Mouse (Mus musculus) T-helper 2 cell (primary cell): Measurements from ENCODE around the gene Zfhx3.

Experiments used
- in situ Hi-C: fragments of 300-600 bp; cut with MboI, MseI; formaldehyde crosslinking; loops from one replicate; pipeline ENCODE4 v1.15.1; 2025; ENCODE audit warnings: high pct_unique_total_duplicates

Zfhx3 gene

DNA sequence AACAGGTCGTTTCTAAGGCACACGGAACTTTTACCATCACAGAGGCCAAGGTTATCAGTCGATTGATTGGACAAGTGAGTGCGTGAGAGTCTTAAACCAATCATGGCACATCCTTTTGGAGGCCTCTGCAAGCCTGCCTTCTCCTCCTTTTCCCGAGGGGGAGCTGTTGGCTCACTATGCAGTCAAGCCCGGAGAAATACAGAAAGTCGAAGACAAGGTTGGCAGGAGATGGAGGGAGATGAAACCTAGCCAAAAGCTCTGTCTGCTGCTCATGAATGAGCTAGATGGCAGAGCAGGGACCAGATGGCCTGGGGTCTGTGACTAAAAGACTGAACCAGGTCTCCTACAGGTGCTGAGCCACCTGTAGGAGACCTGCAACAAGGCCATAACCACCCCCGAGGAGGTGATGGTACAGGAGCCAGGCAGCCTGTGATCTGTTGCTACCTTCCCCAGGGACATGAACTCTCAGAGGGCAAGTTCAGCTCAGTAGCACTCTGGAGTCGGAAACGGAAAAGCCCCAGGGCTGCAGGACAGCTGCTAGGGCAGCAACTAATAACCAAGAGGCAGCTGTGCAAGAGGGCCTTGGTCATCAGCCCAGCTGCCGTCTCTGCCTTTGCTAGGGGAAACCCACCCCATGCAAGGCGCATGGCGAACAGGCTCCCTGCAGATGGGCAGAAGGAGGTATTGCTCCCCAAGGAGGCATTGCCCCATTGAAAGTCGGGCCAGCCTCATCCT, 848.3 kb downstream of the Zfhx3 start:
- in situ Hi-C loops: loop anchor here (10.0 kb wide), 1 partner anchor 1534 kb away; no protein-coding TSS in a partner anchor

DNA sequence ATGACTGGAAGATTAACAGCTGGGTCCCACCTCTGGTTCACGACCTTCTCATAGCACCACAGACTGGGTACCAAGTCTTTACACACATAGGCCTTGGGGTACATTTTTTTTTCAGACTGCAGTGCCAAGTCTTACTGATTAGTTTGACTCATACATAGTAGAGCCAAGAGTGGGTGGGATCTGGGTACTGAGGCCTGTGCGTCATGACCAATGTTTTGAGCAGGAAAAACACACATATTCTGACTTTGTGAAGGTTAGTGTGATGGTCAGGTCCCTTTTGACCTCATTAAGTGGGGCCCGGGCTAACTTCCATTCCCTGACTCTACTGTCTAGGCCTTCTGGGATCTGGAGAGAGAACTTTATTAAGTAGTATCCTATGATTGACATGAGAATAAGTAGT, 853.6 kb downstream of the Zfhx3 start:
- in situ Hi-C loops: loop anchor here (10.0 kb wide), 1 partner anchor 1529 kb away; no protein-coding TSS in a partner anchor

DNA sequence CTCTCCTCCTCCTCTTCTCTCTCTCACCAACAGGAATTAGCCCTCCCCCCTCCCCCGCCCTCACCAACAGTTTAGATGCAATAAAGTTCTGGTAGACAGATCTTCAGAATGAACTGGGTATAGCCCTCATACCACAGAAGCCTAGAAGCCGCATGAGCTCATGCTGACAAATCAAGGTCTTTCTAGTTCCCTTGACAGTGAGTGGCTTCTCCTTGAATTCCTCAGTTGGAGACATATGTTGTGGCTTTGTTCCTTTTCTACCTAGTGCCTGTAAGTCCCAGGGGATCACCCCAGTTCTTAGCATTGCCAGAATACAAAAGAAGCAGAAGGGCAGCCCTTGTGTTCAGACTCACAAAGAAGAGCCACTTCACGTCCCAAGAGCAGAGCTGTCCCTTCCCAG, 854.4 kb downstream of the Zfhx3 start:
- in situ Hi-C loops: loop anchor here (10.0 kb wide), 1 partner anchor 1528 kb away; no protein-coding TSS in a partner anchor

DNA sequence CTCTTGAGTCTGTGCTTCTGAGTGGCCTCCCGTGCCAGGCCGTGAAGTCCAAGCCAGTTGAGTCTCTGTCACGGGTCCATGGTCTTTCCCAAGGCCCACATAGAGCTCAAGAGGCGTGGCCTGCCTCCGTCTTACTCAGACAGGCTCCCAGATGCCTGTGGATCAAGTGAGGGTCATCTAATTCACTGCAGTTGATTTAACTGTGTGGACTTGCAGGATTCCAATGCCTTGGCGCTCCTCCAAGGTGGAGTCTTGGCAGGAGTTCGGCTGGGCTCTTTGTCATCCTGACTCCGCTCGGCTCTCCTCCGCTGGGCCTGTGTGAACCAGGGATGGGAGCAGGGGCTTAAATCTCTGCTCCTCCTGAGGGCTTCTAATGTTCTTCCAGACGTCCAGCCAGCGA, 855.6 kb downstream of the Zfhx3 start:
- in situ Hi-C loops: loop anchor here (10.0 kb wide), 1 partner anchor 1527 kb away; no protein-coding TSS in a partner anchor

DNA sequence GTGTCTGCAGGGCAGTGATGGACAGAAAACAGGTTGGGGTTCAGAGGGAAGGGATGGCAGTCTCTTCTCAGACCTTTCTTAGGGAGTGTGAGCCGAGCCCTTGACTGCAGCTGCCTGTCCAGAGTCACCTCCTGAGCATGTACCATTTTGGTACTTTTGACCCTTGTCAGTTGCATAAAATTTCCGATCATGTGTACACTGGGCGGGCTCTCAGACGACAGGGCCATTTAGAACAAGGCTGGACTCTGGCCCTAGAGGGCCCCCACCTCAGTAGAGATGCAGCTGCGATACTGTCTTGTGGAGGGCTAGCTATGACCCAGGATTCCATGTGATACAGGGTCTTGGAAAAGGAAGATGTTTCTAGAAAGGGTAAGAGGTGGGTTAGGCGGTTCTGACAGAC, 856.8 kb downstream of the Zfhx3 start:
- in situ Hi-C loops: loop anchor here (10.0 kb wide), 1 partner anchor 1526 kb away; no protein-coding TSS in a partner anchor

DNA sequence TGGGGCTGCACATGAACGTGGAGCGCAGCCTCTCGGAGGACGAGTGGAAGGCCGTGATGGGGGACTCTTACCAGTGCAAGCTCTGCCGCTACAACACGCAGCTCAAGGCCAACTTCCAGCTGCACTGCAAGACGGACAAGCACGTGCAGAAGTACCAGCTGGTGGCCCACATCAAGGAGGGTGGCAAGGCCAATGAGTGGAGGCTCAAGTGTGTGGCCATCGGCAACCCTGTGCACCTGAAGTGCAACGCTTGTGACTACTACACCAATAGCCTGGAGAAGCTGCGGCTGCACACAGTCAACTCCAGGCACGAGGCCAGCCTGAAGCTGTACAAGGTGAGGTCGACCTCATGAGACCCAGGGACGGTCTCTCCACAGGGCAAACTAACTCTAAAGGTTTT, 857.9 kb downstream of the Zfhx3 start:
- in situ Hi-C loops: no loop called here

DNA sequence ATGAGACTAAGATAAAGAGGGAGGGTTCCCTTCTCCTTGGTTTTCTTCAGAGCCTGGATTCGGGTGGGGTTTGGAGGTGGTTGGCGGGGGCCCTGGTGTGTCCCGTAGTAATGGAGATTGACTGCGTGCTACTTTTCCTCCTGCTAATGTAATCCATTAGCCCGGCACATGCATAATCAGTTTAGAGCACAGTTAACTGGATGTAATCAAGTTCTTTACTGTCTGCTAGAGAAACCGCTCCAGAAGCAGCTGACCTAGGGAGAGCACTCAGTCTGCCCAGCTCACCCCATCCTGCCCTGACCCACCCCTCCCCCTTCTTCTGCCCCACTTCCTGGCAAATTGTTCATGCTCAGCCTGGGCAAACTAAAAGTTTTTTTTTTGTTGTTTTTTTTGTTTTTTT, 860.6 kb downstream of the Zfhx3 start:
- in situ Hi-C loops: no loop called here

DNA sequence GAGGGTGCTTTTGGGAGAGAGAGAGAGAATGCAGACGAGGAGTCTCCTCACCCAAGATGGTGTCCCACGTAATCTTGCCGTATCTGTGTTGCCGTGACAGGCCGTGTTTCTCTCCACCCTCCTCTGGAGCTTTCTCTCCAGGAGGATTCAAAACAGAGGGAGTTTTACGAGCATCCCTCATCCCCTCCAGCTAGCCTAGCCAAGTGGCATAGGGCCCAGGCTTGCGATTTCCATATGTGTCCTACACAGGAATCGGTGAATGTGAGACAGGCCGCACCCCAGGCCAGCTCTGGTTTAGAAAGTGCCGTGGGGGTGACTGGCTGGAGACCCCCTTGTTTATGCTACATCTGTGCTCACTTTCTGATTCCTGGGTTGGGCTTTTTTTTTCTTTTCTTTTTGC, 869.2 kb downstream of the Zfhx3 start:
- in situ Hi-C loops: no loop called here

DNA sequence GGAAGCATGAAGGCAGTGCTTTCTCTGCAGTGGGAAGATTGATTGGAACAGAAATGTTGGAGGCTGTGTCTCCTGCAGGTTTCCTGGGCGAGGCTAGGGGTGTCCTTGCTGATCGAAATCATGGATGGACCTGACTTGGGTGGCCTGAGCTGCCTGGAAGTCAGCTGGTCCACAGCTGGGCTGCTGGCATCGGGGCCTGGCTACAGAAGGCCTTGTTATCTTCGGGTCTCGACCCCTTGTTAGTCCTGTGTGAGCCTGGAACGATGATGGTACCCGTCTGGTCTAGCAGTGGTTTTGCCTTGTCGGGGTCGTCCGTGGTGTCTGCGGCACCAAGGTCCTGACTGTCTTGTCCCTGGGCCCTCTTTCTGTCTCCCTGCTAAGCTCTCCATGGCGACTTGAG, 870.9 kb downstream of the Zfhx3 start:
- in situ Hi-C loops: no loop called here

DNA sequence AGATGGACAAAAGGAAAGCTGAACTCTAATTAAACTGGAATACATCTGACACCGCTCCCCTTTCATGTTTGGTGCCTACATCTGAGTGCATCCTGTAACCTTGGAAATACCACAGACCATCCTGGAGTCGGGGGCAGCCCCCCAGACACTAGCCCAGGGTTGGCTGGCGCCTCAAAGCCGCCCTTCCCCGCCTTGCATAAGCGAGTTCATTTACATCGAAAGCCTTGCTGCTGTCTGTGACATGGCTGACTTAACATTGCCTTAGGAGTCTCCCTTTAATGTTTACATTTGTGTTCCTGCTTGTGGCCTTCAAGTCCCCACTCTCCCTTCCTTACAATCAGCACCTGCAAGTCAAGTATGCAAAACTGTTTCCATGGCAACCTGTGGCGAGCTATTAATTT, 876.8 kb downstream of the Zfhx3 start:
- in situ Hi-C loops: no loop called here

DNA sequence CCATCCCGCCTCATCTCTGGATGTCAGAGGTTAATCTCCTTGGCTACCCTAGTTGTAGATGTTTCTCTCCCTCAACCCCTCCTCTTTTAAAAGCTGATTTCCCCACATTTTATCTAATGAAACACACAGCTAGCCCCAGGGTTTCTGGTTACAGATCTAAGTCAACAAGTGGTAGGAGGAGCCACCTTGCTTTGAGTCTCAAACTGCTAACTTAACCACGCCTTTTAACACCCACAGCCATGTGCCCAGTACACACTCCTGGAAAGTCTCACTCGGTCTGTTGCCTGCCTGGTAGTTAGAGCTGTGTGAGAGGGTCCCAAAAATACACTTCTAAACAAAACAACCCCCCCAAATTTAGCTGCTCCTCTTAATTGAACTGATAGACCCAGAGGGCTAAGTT, 877.4 kb downstream of the Zfhx3 start:
- in situ Hi-C loops: no loop called here

DNA sequence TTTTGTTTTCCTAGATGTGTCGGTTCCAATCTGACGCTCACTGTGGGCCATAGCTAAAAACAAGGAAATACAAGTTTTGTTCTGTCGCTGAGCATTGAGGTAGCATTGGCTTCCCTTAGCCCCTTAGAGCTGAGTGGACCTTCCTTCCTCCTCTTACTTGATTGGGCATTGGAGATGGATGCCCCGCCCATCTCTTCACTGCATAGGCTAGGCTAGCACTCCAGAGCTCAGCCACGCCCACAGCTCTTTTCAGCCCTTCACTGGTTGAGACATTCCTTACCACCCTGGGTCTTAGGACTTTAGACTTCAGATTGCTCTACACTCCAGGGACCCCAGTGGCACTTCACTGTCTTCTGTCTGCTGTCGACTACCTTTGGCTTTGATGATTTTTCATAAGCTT, 878.2 kb downstream of the Zfhx3 start:
- in situ Hi-C loops: no loop called here

DNA sequence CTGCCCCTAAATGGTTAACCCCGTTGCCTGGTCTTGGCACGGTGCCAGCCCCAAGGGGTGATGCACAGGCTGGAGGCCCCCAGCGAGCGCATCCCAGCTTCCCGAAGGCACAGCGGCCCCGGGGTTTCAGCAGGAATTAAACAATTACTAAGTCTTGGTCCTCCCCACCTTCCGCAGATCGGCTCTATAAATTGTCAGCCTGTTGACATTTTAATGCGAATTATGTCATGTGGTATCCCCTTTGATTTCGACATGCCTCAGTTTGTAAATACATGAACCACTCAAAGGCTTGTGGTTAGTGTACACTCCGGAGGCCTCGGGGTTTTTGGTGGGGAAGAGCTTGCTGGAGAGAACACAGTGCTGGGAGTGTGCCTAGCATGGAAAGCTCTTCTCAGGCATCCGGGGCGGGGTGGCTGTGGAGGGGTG, 880.4 kb downstream of the Zfhx3 start:
- in situ Hi-C loops: no loop called here

DNA sequence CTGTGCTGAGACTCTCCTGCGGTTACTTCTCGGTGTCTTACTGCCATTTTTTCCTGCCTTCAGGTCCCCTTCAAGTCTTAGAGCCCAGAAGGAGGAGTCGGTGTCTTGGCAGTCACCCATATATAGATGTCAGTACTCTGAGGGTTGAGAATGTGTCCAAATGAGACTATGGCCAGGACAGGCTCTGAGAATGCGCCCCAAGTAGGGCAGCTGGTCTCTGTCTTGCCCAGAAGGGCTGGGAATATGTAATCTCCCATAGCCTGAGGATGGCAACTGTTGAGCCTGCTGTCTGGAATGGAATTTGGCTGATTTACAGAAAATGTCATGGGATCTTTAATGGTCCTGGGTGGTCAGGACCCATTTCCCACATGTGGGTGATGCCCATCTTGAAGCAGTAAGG, 881.6 kb downstream of the Zfhx3 start:
- in situ Hi-C loops: no loop called here

DNA sequence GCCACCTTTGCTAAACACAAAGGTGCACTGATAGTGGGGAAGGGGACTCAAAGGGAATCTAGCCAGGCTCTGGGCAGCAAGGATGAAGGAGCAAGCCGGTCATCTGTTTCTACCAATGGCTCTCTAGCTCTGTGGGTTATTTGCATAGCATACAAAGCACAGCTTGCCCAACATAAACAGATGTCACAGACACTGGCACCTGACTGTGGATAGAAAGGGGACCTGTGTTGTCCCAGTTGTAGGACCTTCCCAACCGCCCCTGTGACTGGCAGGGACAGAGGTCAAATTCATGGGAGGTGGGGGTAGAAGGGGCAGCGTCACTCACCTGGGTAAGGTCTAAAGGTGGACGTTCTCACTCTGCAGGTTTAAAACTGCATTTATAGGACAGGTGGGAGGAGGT, 884.0 kb downstream of the Zfhx3 start:
- in situ Hi-C loops: no loop called here

DNA sequence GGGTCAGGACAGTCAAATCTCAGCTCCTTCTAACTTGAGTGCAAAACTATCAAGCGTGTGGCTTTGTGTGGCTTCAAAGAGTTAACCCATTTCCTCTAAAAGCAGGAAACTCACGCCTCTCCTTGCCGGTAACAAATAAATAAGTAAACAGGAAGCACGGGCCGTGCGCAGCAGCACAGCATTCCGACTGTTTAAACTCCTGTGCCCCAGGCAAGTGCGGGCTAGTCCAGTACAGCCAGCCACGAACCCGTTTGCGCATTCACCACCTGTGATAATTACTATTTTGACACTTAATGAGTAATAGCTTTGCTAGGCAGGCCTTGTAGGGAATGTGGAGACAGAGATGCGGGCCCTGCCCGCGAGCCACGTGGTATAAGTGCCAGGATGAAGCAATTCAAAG, 885.0 kb downstream of the Zfhx3 start:
- in situ Hi-C loops: no loop called here

DNA sequence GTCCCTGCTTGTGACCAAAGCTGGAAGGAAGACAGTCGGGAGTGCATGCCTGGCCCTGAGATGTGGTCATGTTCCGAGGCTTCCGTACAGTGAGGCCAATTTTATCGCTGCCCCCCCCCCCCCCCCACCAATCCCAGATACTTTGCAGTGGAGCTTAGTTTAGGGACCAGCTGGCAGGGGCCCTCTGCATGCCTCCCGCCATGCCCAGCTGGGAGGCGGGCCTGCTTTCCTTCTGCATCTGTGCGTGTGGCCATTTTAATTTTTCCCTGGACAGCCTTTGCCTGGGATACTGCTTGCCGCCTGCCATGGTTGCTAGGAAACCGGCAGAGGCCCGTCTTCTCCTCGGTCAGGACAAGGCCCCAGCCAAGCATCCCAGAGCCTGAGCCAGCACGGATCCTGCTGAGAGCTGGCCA, 886.9 kb downstream of the Zfhx3 start:
- in situ Hi-C loops: no loop called here

DNA sequence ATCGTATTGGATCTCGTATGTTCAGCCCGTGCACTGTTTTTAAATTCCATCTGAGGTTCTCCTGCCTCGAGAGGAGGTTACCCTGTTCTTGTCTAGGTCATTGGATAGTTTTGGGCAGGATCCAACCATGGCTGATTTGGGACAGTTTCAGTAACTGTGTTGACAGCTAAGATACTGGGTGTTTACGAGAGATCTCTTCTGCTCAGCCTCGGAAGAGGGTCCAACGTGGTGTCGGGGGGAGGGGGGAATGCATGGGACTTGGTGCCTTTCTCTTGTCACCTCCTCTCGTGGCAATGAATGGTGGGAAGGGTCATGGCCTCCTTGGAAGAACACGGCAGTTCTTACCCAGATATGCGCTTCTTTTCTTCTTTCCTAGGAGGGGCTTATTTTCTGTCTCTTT, 892.7 kb downstream of the Zfhx3 start:
- in situ Hi-C loops: no loop called here

DNA sequence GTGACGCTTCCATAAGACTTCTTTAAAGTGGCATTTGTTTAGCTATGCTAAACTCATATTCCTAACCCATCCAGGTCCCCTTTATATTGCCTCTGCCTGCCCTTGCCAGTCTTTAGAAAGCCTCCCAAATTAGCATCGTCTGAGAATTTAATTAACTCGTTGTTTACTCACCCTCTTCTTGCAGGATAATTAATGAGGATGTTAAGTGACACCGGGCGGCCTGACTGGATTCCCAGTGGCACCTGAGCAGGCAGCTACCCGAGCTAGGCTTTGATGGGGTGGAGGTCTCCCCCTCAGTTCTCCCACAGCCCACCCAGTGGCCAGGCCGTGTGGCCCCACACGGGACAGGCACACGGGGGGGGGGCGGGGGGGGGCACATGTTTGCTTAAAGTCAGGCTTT, 895.3 kb downstream of the Zfhx3 start:
- in situ Hi-C loops: no loop called here

DNA sequence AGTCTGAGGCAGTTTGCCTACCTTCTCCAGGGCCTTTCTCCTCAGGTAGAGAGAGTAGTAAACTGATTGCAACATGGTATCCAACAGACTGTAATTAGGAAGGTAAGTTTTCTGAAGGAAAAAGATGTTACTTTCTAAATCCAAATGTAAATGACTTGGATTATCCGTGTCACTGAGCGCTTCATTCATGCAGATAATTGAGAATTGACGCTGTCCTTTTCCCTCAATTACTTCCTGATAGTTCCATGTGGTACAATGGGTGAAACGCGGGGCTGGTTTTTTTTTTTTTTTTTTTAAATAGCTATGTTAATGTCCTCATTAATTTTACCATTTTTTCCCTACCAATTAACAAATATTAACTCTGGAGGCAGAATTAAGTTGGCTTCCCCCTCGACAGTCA, 896.3 kb downstream of the Zfhx3 start:
- in situ Hi-C loops: no loop called here

DNA sequence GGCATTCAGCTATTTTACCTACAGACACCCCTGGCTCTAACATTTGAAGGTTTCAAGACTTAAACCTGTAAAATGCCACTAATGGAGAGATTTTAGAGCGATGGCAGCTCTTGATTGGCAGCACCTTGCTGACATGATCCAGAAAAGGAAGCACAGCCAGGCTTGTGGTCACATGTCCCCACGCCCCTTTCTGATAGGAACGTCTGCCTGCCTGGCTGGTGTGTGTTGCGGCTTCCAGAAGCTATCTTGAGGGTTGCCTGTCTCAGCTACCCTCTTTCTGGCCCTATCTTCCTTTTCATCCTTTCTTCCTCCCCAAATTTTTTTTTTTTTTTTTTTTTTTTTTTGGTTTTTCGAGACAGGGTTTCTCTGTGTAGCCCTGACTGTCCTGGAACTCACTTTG, 899.9 kb downstream of the Zfhx3 start:
- in situ Hi-C loops: no loop called here

DNA sequence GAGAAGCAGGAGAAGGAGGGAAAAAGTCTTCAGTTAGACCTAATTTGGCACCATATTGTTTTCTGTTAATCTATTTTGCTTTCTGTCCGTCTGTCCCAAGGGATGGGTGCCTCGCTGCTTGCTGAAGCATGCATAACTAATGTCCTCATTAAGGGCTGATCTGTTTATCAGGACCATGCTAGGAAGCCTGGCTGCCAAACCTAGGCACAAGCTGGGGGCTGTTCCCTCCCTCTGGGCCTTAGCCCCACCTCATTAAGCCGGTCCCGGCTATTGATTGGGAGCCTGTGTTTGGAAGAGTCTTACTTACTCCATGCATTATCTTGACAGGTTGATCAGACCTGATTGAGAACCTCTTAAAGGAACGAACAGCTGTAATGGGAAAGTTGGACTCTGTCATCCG, 903.7 kb downstream of the Zfhx3 start:
- in situ Hi-C loops: no loop called here

DNA sequence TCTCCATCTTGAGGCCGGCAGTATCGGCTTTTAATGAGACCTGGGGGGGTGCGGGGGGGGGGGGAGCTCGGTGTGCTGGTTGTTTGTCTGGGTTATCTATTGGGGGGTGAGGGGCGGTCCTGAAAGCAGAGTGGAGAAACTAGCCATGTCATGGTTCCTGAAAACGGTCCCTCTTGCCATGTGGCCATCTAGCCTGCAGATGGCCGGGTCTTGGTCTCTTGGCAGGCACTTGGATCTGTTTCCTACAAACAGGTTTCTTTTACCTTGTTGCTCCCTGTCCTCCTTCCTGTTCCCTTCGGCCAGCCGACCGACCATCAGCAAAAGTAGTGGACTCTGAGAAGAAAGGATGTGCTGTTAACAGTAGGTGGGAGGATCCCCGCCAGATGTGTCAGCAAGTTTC, 904.4 kb downstream of the Zfhx3 start:
- in situ Hi-C loops: no loop called here

DNA sequence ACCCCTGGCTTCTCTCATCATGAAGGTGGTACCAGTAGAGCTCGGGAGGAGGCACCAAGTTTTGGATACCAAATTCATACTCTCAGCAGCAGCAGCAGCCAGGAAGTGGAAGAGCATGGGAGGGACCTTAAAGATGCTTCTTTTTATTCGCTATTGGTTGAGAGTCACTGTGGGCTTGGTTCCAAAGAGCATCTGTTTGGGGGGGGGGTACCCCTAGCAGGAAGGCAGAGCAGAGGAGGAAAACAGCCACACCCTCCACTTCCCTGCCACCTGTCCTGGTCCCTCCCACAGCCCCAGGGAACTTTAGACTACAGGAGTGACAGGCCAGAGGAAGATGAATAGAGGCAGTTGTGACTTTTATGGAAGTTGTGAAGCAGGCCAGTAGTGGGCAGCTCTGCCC, 904.9 kb downstream of the Zfhx3 start:
- in situ Hi-C loops: no loop called here
